Mouse (Mus musculus): ENCODE data around the gene Hmmr.
"Not testable (repeated sequence)": the region's sequence is repeated elsewhere in the genome, so short reads cannot be mapped to it uniquely, and the experiment has no call there.

The Hmmr gene

DNA sequence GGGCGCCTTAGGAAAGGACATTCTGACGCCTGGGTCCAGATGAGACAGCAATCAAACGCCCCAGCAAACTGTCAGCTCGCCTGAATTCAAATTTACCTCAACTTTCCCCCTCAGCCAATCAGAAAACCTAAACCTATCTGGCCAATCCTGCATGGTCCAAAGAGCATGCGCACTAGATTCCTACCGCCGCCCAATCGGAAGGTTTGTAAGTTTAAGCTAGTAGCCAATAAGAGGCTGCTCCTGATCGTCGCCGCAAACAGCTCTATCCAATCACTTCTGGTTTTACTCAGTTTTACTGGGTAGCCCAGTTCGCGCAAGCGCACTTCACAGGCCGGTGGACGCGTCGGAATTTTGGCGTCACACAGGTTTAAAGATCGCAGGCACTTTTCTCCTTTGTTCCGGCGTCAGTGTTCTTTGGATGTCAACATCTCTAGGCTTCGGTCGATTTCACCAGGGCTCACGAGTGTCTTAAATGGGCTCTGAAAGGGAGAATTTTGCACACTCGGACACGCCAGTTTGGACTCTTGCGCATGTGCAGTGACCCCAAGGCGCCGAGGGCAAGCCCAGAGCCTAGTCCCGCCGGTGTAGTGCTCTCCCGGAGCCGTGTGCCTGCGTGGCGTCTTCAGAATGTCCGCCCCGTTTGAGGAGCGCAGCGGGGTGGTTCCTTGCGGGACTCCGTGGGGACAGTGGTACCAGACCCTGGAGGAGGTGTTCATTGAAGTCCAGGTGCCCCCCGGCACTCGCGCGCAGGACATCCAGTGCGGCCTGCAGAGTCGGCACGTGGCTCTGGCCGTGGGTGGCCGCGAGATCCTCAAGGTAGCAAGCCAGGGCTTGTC, at the start of gene Hmmr, which contains the start of gene Nudcd2:
TSS of gene Hmmr (minus strand) at position 84 of the 836 bp plus-strand sequence.
TSS of gene Nudcd2 (plus strand) at position 329 of the 836 bp plus-strand sequence.
- DNase-seq: peak; percentile 96

DNA sequence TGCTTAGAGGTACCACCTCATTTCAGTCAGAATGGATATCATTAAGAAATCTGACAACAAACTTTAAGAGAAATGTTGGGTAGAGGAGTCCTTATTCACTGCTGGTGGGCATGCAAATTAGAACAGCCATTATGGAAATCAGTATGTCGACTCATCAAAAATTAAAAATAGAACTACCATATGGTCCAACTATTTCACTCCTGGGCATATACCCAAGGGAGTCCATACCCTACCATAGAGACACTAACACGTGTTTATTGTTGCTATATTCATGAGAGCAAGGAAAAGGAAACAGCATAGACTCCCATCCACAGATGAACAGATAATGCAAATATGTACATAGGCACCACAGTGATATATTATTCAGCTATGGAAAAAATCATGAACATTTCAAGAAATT, 48.6 kb upstream of the Hmmr start:
- no peak for DNase-seq

DNA sequence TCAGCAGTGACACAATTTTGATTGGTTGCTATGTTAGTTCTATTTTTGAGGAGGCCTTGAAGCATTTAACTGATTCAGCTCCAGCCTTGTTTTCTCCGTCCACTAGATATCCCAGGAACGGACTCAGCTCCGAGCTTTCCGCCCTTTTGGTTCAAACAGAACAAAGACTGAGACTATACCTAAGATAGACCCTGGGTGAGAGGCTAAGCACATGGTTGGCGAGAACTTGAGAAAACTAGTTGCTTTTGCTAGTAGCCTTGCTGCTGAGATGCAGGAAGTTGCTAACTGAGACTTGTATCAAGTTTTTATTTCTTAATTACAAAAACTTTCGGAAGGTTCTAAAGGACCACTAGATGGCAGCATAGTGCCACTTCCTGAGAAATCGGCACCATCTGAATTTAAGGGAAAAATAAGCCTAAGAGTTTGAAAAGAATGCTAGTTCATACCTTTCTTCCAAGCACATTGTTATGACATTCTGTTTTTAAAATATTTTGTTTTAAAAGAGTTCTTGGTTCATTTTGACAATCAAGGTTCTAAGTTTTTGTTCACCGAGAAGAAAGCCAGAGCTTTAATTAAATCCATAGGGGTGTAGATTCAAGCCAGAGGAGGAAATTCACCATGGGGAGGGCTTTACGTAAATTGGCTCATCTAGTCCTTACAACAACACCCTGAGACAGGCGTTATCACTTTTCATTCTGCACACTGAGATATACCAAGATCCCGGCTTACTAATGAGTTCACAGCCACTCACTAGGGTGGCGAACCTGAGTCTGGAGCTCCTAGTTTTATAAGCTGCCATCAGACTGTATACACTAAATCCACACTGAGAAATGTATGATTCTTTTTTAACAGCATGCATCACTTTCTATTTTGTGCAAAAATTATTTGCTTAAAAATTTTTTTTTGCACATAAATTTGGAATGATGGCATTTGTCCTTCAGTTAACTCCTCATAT, 42.4 kb upstream of the Hmmr start:
- DNase-seq: peak; percentile 72

DNA sequence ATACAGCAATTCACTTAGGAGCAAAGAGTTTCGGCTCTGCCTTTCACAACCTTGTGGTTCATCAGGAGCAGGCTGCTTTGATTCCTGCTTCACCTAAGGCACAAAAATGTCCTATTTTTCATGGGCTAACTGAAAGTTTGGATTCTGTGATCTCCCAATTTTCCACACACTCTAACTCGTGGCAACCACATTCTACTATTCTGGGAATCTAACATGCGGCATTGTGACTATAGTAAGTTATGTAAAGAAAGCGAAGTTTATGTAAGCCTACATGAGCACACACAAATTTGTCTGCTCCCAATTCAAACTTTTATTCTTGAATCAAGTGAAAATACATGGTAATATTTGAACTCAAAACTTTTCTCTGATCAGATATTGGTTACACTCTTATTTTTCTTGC, 31.5 kb upstream of the Hmmr start:
- DNase-seq: no peak

DNA sequence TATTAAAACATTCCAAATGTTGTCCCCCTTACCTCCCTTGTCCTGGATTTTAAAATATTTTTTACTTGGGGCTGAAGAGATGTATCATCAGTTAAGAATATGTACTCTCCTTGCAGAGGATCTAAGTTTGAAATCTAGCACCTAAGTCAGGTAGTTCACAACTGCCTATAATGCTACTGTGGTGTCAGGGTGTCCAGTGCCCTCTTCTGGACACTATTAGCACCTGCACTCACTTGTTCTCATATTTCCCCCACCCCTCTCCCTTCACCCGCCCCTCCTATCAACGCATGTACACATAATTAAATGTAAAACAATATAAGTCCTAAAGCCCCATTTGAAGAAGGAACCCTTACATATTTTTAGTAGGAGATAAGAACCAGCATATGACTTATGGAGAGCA, 30.2 kb upstream of the Hmmr start:
- peak; percentile 22 for DNase-seq

DNA sequence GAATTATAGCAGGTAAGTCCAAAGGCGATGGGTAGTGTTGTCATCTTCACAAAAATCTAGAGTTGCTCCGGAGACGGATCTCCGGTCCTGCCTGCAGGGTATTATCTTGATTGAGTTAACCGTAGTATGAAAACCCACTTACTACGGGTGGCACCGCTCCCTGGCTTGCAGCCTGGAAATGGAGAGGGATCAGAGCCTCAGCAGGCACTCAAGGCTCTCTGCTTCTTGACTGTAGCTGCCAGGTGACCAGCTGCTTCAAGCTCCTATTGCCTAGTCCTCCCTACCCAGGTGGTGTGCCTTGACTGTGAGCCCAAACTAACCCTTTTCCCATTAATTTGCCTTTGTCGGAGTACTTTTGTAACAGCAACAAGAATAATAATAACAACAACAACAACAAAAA, 26.7 kb upstream of the Hmmr start:
- DNase-seq: no peak

DNA sequence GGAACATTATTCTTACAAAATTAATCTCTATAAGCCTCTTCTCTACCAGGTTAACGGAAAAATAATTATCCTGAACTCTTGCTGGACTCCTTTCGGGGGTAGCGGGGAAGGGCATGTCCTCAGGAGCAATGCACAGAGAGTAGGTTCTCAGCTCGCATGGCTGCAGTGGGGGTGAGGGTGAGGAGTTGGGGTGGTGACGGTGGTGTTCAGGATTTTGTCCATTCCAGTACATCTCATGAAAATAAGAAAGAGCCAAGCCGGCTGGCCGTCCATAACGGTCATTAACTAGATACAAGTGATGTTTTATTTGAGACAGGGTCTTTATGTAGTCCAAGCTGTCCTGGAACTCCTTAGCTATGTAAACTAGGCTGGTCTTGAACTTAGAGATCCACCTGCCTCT, 22.7 kb upstream of the Hmmr start:
- no peak for DNase-seq

DNA sequence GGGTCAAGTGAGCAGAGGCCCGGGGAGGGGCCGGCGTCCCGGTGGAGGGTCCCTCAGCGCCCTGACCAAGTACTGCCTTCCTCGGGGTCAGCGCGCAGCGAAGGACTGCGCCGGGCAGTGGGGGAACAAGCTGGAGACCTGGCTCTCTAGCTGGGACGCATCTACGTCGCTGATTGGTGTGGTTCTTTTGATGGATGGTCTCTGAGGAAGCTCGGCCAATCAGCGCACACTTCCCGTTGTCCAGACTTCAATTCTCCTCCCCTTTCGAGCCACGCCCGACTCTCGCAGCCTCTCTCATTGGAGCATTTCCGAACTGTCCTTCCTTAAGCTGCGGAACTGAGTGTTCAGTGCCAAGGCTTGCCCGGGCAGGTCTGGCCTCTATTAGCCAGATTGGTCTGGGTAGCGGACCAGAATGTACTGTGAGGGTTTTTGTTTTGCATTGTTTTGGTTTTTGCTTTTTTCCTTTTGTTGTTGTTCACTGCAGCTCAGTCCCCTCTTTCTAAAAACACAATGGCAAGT, 21.9 kb upstream of the Hmmr start, which contains the start of gene Ccng1:
TSS of gene Ccng1 (minus strand) at position 203 of the 519 bp plus-strand sequence.
- DNase-seq: peak; percentile 94

DNA sequence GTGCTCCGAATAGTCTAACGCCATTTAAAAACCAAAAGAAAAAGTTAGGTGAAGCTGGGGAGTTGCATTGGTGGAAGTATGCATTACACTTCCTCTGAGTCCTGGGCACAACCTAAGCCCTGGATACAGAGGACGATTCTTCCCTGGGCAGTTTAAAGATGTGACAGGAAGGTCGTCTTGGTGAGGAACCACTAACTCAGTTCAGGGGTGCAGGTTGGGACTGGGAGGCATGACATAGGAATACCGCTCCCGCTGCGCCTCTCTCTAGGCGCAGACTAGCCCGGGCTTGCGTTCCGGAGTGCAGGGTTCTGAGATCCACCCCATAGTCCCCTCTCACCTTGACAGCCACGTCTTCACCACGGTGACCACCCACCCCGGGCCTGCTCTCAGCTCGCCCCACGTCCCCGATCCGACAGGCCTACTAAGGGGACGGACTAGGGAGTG, 21.5 kb upstream of the Hmmr start:
- no peak for DNase-seq

DNA sequence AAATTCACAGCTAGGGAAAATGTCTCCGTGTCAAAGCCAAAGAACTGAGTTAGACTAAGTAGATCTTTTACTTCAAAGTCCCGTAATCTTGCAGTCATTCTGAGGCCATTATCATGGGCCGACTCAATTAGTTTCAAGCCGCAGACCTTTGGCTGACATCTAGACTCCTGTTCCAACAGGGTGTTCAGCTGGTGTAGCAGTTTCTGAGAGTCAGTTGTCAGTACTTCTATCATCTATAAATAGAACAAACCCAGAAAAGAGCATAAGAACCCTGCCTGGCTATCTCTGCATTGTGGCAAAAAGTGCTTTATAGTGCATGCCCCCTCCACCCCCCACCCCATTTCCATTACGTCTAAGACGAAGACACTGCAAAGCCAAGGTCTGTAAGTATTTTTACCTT, 20.6 kb upstream of the Hmmr start:
- no peak for DNase-seq

DNA sequence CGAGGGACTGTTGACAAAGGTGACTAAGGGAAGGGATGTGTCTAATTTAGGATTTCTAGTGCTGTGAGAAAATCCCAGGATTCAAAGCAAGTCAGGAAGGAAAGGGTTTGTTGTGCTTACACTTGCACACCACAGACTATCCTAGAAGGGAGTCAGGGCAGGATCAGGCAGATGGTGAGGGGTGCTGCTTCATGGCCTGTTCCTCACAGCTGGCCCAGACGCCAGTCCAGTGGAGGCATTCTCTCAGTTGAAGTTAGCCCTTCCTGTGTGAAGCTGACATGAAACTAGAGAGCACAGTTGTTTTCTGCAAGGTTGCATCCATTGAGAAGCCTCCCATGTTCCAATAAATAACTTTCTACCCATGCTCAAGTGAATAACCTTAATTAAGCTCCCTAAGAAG, 14.5 kb upstream of the Hmmr start:
- DNase-seq: no peak

DNA sequence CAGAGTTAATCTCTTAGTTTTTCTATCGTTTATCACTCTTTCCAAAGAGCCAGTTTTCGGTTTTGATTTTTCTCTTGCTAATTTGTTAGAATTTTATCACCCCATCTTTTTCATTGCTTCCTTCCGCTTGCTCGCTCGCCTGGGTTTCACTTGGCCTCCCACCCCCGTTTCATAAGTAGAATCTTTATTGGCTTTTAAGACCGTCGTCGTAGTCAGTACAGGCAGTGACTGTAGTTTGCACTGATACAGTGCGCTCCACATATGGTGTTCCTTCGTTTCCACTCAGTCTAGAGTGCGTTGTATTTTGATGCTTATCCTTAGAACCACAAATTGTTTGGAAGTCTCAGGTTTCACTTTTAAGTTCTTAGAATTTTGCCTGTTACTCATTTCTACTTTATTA, 13.1 kb upstream of the Hmmr start:
- DNase-seq: no peak

DNA sequence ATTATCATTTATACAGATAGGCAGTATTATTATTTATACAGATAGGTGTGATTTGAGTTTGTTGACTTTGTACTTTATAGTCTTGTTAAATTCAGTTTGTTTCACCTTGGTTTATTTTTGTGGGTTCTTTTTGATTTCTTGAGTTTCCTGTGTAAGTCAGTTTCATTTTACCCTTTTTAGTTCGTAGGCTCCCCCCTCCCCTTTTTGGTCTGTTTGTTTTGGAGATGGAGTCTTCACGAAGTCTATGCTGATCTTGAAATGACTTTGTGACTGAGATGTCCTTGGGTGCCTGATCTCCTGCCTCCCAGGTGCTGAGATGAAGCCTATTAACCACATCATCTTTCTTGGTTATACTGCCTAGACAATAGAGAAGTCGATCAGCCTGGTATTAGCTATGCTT, 11.1 kb upstream of the Hmmr start:
- no peak for DNase-seq

DNA sequence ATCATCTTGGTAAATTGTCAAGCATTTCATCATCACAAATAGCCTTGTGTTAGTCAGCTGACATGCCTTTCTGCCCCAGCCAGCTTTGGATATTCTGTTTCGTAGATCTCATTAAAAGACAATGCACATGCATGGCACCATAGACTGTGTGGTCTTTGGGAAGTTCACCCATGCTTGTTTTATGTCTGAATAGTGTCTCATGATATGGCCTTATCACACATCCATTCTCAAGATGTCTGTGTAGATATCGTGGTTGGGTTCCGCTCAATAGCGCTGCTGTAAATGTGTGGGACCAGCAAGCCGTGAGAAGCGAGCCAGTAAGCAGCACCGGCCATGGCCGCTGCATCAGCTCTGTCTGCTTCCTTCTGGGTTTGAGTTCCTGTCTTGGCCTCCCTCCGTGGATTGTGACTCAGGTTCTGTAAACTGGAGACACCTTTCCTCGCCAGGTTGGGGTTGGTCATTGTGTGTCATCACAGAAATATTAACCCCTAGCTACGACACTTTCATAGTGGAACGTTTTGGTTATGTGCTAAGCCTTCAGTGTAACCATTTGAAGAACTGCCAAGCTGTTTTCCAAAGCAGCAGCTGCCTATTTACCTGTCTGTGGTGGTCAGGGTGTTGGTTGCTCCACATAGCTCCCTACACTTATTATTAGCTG, 8.5 kb upstream of the Hmmr start:
- DNase-seq: no peak

DNA sequence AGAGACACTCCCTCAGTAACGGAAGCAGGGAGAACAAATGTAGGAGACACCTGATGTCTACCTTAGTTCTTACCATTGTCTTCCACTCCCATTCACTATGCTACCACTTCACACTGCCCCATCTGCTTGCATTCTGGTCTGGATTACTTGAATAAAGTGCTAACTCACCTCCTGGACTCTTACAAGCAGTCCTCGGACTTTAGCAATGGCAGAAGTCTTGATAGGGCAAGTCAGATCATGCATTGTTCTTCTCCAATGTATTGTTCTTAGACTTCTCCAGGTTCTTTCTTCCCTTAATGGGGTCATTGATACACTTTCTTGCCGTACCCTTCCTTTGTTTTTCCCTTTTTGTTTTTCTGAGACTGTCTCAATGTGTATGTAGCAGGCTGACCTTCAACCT, 4.1 kb upstream of the Hmmr start:
- no peak for DNase-seq

DNA sequence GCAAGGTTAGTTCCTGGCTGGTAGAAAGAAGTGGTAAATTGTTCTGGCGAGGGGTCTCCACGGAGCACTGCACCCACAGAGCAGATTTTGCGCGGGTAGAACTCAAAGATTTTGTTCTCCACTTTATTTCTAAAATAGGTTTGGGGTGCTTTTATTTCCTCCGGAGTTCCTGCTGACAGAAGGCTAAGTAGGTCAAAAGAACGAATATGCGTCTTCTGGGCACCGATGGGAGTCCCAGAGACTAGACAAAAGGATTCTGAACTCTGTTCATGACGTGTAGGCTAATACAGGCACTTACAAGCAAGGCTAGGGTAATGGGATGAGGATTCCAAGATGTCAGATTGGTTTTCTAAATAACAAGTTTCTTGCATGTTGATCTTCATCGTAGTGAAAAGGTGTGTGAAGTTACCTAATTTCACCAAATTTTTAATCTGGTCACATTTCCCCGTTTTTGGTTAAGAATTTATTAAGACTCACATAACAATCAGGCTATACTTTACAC, 1.1 kb upstream of the Hmmr start:
- DNase-seq: no peak

DNA sequence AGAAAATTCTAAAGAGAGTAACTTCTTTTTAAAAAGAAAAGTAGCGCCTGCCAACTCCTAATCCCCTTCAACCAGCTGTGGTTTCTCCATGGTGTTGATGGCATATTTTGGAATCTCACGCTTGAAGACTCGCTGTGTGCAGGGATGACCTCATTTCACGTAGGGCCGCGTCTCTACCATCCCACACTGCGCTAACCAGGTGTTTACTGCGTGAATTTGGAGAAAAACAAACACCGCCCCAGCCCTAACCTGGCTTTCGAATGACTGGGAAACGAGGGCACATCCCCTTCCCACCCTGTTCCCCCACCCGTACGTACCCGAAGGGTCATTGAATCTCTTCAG, 254 bp downstream of the Hmmr start:
- DNase-seq: no peak

DNA sequence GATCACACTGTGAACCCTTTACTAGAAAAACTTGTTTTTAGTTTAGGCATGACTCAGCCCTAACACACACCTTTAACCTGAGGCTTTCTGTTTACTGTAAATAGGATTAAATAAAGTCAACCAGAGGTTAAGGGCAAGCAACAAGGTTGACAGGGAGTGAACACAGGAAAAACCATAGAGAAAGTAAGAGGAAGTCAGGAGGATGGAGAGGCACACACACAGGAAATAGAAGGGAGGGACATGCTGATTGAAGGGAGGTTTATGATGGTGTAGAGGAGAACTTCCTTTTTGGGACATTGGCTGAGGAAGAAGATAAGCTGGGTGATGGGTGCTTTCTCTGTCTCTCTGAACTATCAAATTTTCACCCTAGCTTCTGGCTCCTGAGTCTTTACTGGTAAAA, 14.9 kb downstream of the Hmmr start:
- DNase-seq: no peak

DNA sequence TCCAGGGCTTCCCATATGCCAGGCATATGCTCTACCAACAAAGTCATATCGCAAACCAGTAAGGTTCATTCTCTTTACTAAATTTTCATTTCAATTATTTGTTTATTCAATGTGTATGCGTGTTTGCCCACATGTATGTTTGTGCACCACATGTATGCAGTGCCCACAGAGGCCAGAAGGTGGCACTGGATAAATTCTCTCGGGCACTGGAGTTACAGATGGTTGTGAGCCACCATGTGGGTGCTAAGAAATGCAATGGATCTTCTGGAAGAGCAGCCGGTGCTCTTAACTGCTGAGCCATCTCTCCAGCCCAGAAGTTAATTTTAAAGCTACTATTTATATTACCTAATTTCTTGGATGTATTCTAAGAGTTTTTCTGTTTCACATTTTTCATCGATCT, 17.7 kb downstream of the Hmmr start:
- DNase-seq: peak; percentile 4

DNA sequence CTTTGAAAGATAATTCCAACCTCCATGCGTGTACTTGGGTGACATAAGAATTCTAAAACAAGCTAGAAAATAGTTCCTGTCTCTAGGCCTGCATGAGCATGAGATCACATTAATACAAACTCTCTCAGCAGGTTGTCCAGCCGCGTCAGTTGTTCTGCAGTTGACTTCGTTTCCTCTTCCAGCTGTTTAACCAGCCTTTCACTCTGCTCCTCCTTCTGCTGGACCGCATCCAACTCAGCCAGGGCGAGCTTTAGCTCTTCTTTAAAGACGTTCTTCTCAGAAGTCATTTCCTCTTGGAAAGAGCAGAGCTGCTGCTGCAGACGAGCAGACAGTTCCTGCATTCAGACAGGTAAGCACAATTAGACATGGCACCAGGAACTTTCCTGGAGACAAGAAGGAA, 19.4 kb downstream of the Hmmr start:
- no peak for DNase-seq

DNA sequence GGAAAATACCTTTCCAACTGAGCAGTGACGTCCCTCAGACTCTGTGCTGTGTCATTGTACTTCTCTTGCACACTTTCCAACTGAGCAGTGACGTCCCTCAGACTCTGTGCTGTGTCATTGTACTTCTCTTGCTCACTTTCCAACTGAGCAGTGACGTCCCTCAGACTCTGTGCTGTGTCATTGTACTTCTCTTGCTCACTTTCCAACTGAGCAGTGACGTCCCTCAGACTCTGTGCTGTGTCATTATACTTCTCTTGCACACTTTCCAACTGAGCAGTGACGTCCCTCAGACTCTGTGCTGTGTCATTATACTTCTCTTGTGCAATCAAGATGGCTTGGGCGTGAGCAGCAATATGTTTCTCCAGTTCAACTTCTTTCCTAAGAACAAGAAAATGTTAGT, 23.3 kb downstream of the Hmmr start:
- DNase-seq: not testable (repeated sequence)

DNA sequence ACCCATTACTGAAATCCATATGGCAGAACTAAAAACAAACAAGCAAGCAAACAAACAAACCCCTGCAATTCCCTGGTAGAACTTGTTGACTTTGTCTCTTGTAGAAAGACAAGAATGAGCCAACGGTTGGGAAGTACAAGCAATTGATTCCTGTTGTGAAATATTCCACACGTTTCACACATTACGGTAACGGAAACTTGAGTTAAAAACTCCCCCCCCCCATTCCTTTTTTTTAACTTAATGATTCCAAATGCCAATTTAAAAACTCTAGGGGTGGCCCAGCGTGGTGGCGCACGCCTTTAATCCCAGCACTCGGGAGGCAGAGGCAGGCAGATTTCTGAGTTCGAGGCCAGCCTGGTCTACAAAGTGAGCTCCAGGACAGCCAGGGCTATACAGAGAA, 38.1 kb downstream of the Hmmr start, which contains the start of gene Mat2b:
TSS of gene Mat2b (minus strand) at position 101 of the 400 bp plus-strand sequence.
- DNase-seq: no peak

Measured in embryo, embryonic 11 days (tissue).